Mouse (Mus musculus) kidney, adult 2 months (tissue): ENCODE results near the gene Gpr156.

Experiments
- CTCF ChIP-seq: fragments of 200-500 bp; conservative IDR thresholded peaks from 2 replicates; pipeline ENCODE4 v1.5.1; 2011; ENCODE audit warnings: low read depth, mild to moderate bottlenecking, control low read depth, low read length, moderate library complexity, mixed read lengths; ENCODE audit not compliant: insufficient read depth, insufficient read length
- POLR2A ChIP-seq: fragments of 200-500 bp; IDR thresholded peaks from one replicate; pipeline ENCODE4 v1.6.1; 2011; ENCODE audit warnings: low read depth, low read length, control low read depth

DNA sequence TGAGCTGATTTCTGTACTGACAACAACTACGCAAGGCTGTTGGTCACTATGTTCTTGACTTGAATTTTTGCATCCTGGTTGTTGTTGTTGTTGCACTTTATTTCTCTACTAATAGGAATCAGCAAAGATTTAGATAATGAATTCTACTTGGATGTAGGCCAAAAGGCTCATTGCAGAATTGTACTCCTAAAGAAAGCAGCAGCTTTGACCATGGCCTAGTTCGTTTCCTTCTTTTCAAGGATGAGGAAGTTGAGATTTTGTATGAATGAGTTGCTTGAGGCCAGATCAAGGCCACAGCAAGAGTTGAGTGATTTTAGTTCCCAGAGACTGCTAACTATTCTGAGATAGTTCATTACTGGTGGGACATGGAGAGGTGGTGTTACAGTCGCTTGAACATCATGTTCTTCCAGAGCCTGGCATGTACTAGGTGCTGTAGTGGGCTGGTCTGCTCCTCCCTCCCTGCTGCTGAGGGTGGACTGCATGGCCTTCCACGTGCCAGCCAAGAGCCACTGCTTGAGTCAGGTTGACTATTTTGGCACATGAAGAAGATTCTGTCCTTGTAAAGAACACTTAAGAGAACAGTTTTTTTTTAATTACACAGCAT is 45.1 kb upstream of the Gpr156 start:
- TF ChIP-seq CTCF (no peak), POLR2A (no peak)
